24 mouse cellular contexts compared by ENCODE assay signal in the genomic region with DNA sequence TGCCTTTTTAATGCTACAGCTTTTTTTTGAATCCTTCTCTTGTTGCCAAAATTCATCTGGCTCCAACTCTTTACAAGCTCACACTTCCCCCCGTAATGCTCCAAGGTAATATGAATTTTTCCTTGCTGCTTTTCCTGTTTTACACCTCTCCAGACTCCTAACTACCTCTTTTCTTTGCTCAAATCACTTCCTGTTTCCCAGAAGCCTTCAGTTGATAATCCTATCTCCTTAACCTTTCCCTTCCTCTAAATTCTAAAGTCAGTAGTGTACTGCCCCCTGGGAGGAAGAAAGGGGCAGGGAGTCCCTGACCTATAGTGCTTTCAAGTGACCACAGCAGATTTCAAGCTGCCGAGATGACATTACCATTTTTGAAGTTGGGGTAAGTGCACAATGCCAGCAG. TPM values are rescaled to one million over a fixed set of nuclear protein-coding genes. Genes with fewer than 3 reads are reported as not detected.
A peak's percentile ranks its signal among the peaks of the same experiment; 100 is the strongest.
DNase-seq lines count a peak whose midpoint lies in the region; ATAC-seq and TF ChIP-seq lines count a peak whose summit lies in the region.
"Had no signal": no experiment of that assay in that cellular context is flagged by ENCODE, and none has a peak within 500 bp of the region (broad histone marks: within the 10 kb centered on the region; RNA-seq: fewer than 3 reads in every experiment).

No protein-coding gene starts in this region.

- no peak for TF ChIP-seq POLR2A in heart, adult 2 months (IDR thresholded peaks at IDR 0.05; ENCODE audit: insufficient read depth, low read depth, low read length)

- no peak for ATAC-seq in heart, embryonic 12.5 days (ENCODE audit: insufficient number of reproducible peaks, low FRiP score)
- no peak for ATAC-seq in limb, embryonic 13.5 days (ENCODE audit: low FRiP score, low read depth)
- no peak for ATAC-seq in stomach, postnatal 0 days (ENCODE audit: low FRiP score, low TSS enrichment)
- no peak for ATAC-seq in kidney, embryonic 16.5 days (ENCODE audit: low FRiP score, low TSS enrichment)
- ATAC-seq: forebrain, embryonic 15.5 days; intestine, embryonic 15.5 days had no signal

- H3K9me3 ChIP-seq in heart, embryonic 12.5 days (replicated peaks): no peaks in the 10 kb centered on the region
- H3K9me3 ChIP-seq in limb, embryonic 13.5 days: no peaks in the 10 kb centered on the region
- no peaks in the 10 kb centered on the region for H3K9me3 ChIP-seq in limb, embryonic 10.5 days (replicated peaks)
- H3K9me3 ChIP-seq in stomach, postnatal 0 days (ENCODE audit: control insufficient read depth, low read length): no peaks in the 10 kb centered on the region
- no peaks in the 10 kb centered on the region for H3K9me3 ChIP-seq in kidney, embryonic 16.5 days (ENCODE audit: low read length)
- H3K9me3 ChIP-seq: embryonic facial prominence, embryonic 13.5 days; forebrain, embryonic 15.5 days; hindbrain, embryonic 15.5 days; intestine, embryonic 15.5 days; lung, embryonic 15.5 days; midbrain, embryonic 12.5 days; neural tube, embryonic 12.5 days had no signal

- WGBS in heart, embryonic 12.5 days: 46% methylated on average over 2 of the region's 2 CpGs
- 20% methylated on average over 2 of the region's 2 CpGs for WGBS in heart, adult 2 months
- WGBS in limb, embryonic 13.5 days: 58% methylated on average over 2 of the region's 2 CpGs
- WGBS in limb, embryonic 10.5 days: 80% methylated on average over 2 of the region's 2 CpGs
- WGBS in stomach, postnatal 0 days: 59% methylated on average over 2 of the region's 2 CpGs
- 59% methylated on average over 2 of the region's 2 CpGs for WGBS in kidney, embryonic 16.5 days

- H3K79me2 ChIP-seq in heart, adult 2 months (replicated peaks; ENCODE audit: control insufficient read depth, insufficient read depth, low read length): no peaks in the 10 kb centered on the region

- DNase-seq in heart, adult 2 months: no peak
- no peak for DNase-seq in limb, embryonic 10.5 days (ENCODE audit: low spot score)
- DNase-seq in MEL-GATA-1-ER (ENCODE audit: extremely low read depth, low read depth): peak; percentile 47
- no peak for DNase-seq in stomach, postnatal 0 days (ENCODE audit: low spot score)
- DNase-seq: adrenal gland, postnatal 10 days; B cell, adult 2 months; cerebellum, adult 11-12 months; cerebellum, postnatal 14 days; heart, postnatal 4 days; kidney, postnatal 10 days; layer of hippocampus, postnatal 36 days; lung, postnatal 4 days; thymus, postnatal 36 days had no signal

- peaks cover 59% of the 10 kb centered on the region for H3K4me1 ChIP-seq in heart, embryonic 12.5 days (replicated peaks)
- H3K4me1 ChIP-seq in heart, adult 2 months (ENCODE audit: control insufficient read depth, insufficient read depth, low read length): peaks cover 12% of the 10 kb centered on the region
- H3K4me1 ChIP-seq in limb, embryonic 13.5 days: peaks cover 45% of the 10 kb centered on the region
- peaks cover 21% of the 10 kb centered on the region for H3K4me1 ChIP-seq in limb, embryonic 10.5 days
- no peaks in the 10 kb centered on the region for H3K4me1 ChIP-seq in stomach, postnatal 0 days (replicated peaks; ENCODE audit: control insufficient read depth, insufficient read depth)
- H3K4me1 ChIP-seq in kidney, embryonic 16.5 days (ENCODE audit: insufficient read depth, low read length): peaks cover 29% of the 10 kb centered on the region

- peak overlapping the region; percentile 44; the same call in 1 of the 2 replicates for H3K27ac ChIP-seq in heart, embryonic 12.5 days (ENCODE audit: poor library complexity, severe bottlenecking)
- no peak overlapping the region for H3K27ac ChIP-seq in heart, adult 2 months
- H3K27ac ChIP-seq in limb, embryonic 13.5 days: 0 out of 2 replicates have a peak overlapping the region, but pooled peaks have one; percentile 28
- no peak overlapping the region for H3K27ac ChIP-seq in limb, embryonic 10.5 days
- H3K27ac ChIP-seq in stomach, postnatal 0 days (replicated peaks): peak overlapping the region; percentile 49; the same call in 1 of the 2 replicates
- H3K27ac ChIP-seq in kidney, embryonic 16.5 days (ENCODE audit: low read length): no peak overlapping the region
- H3K27ac ChIP-seq: embryonic facial prominence, embryonic 13.5 days; forebrain, embryonic 15.5 days; hindbrain, embryonic 15.5 days; intestine, embryonic 15.5 days; layer of hippocampus, adult 2 months; lung, embryonic 15.5 days; midbrain, embryonic 12.5 days; neural tube, embryonic 12.5 days had no signal

- H3K36me3 ChIP-seq in heart, embryonic 12.5 days: peaks cover 19% of the 10 kb centered on the region
- no peaks in the 10 kb centered on the region; the same call in 1 of the 2 replicates for H3K36me3 ChIP-seq in heart, adult 2 months (ENCODE audit: control insufficient read depth, insufficient read depth, low read length)
- peaks cover 10% of the 10 kb centered on the region for H3K36me3 ChIP-seq in limb, embryonic 13.5 days
- peaks cover 23% of the 10 kb centered on the region for H3K36me3 ChIP-seq in limb, embryonic 10.5 days
- H3K36me3 ChIP-seq in stomach, postnatal 0 days (ENCODE audit: control insufficient read depth, insufficient read depth, low read length): no peaks in the 10 kb centered on the region
- peaks cover 3% of the 10 kb centered on the region; the same call in 1 of the 2 replicates for H3K36me3 ChIP-seq in kidney, embryonic 16.5 days (ENCODE audit: insufficient read depth, low read length)
- H3K36me3 ChIP-seq: forebrain, embryonic 15.5 days; hindbrain, embryonic 15.5 days; intestine, embryonic 15.5 days; lung, embryonic 15.5 days; midbrain, embryonic 12.5 days; neural tube, embryonic 12.5 days had no signal

- no peak overlapping the region for H3K4me3 ChIP-seq in heart, embryonic 12.5 days
- no peak overlapping the region for H3K4me3 ChIP-seq in heart, adult 2 months
- no peak overlapping the region for H3K4me3 ChIP-seq in limb, embryonic 13.5 days
- no peak overlapping the region for H3K4me3 ChIP-seq in limb, embryonic 10.5 days
- no peak overlapping the region for H3K4me3 ChIP-seq in stomach, postnatal 0 days (ENCODE audit: low read depth, low read length)
- H3K4me3 ChIP-seq in kidney, embryonic 16.5 days (ENCODE audit: low read length): no peak overlapping the region
- H3K4me3 ChIP-seq: embryonic facial prominence, embryonic 13.5 days; forebrain, embryonic 15.5 days; hindbrain, embryonic 15.5 days; intestine, embryonic 15.5 days; layer of hippocampus, adult 2 months; lung, embryonic 15.5 days; midbrain, embryonic 12.5 days; neural tube, embryonic 12.5 days had no signal

- H3K4me2 ChIP-seq in heart, embryonic 12.5 days: no peak overlapping the region
- peak overlapping the region; percentile 35 for H3K4me2 ChIP-seq in limb, embryonic 13.5 days (replicated peaks)
- H3K4me2 ChIP-seq in stomach, postnatal 0 days (replicated peaks; ENCODE audit: low read depth): no peak overlapping the region
- no peak overlapping the region for H3K4me2 ChIP-seq in kidney, embryonic 16.5 days (replicated peaks; ENCODE audit: low read depth, low read length)
- H3K4me2 ChIP-seq: embryonic facial prominence, embryonic 13.5 days; forebrain, embryonic 15.5 days; hindbrain, embryonic 15.5 days; intestine, embryonic 15.5 days; lung, embryonic 15.5 days; midbrain, embryonic 12.5 days; neural tube, embryonic 12.5 days had no signal

- no peak for TF ChIP-seq CTCF in heart, adult 2 months (IDR thresholded peaks at IDR 0.05)
- TF ChIP-seq CTCF in stomach, postnatal 0 days (IDR thresholded peaks at IDR 0.05; ENCODE audit: low read depth): 0 out of 2 replicates have a peak, but pooled peaks have one; percentile 12

- intact Hi-C loops in heart, adult 2 months (cut with DNase I): no loop called here

- H3K9ac ChIP-seq in heart, embryonic 12.5 days: no peak overlapping the region
- no peak overlapping the region for H3K9ac ChIP-seq in heart, adult 2 months (ENCODE audit: low read depth, low read length)
- H3K9ac ChIP-seq in limb, embryonic 13.5 days: no peak overlapping the region
- no peak overlapping the region for H3K9ac ChIP-seq in stomach, postnatal 0 days (ENCODE audit: low read length)
- H3K9ac ChIP-seq in kidney, embryonic 16.5 days (replicated peaks; ENCODE audit: low read length): no peak overlapping the region
- H3K9ac ChIP-seq: embryonic facial prominence, embryonic 13.5 days; forebrain, embryonic 15.5 days; hindbrain, embryonic 15.5 days; intestine, embryonic 15.5 days; lung, embryonic 15.5 days; midbrain, embryonic 12.5 days; neural tube, embryonic 12.5 days had no signal

- TF ChIP-seq EP300 in heart, adult 2 months (IDR thresholded peaks at IDR 0.05; ENCODE audit: insufficient read depth, low read depth, low read length): no peak
- TF ChIP-seq EP300 in stomach, postnatal 0 days (optimal IDR thresholded peaks at IDR 0.05): no peak

- H3K27me3 ChIP-seq in heart, embryonic 12.5 days (replicated peaks): no peaks in the 10 kb centered on the region
- H3K27me3 ChIP-seq in heart, adult 2 months (ENCODE audit: control insufficient read depth, insufficient read depth, low read length): no peaks in the 10 kb centered on the region
- H3K27me3 ChIP-seq in limb, embryonic 13.5 days: no peaks in the 10 kb centered on the region
- H3K27me3 ChIP-seq in limb, embryonic 10.5 days (ENCODE audit: low read depth, poor library complexity, severe bottlenecking): no peaks in the 10 kb centered on the region
- no peaks in the 10 kb centered on the region for H3K27me3 ChIP-seq in stomach, postnatal 0 days (ENCODE audit: control insufficient read depth, insufficient read depth, low read length)
- no peaks in the 10 kb centered on the region for H3K27me3 ChIP-seq in kidney, embryonic 16.5 days (ENCODE audit: insufficient read depth, low read length)
- H3K27me3 ChIP-seq: embryonic facial prominence, embryonic 13.5 days; forebrain, embryonic 15.5 days; hindbrain, embryonic 15.5 days; intestine, embryonic 15.5 days; lung, embryonic 15.5 days; midbrain, embryonic 12.5 days; neural tube, embryonic 12.5 days had no signal

RNA-seq across cellular contexts. Expression of a gene that starts 3.7 kb away (rescaled TPM):
- polyA plus RNA-seq in heart, embryonic 12.5 days (2016; fragmentation: Nextera tagmentation; extraction: Ambion mirVana): 690 and 731 TPM in 2 replicates
- 100 to 1,000 TPM; 212 to 248 TPM for total RNA-seq in heart, adult 2 months (2021)
- polyA plus RNA-seq in heart, adult 2 months (2012; rRNA removed): 95.0 and 98.5 TPM in 2 replicates
- polyA plus RNA-seq in limb, embryonic 13.5 days (2015; fragmentation: Nextera tagmentation; extraction: Ambion mirVana): 413 and 417 TPM in 2 replicates
- polyA plus RNA-seq in limb, embryonic 10.5 days (2016; fragmentation: Nextera tagmentation; extraction: Ambion mirVana): 353 and 424 TPM in 2 replicates
- 416 and 424 TPM in 2 replicates for polyA plus RNA-seq in stomach, postnatal 0 days (2015; fragmentation: Nextera tagmentation; extraction: Ambion mirVana)
- 317 and 325 TPM in 2 replicates for polyA plus RNA-seq in kidney, embryonic 16.5 days (2015; fragmentation: Nextera tagmentation; extraction: Ambion mirVana)

RNA-seq across cellular contexts. Expression of a gene that starts 3.8 kb away (rescaled TPM):
- polyA plus RNA-seq in heart, embryonic 12.5 days (2016; fragmentation: Nextera tagmentation; extraction: Ambion mirVana): 86.9 and 89.7 TPM in 2 replicates
- total RNA-seq in heart, adult 2 months (2021): 10 to 100 TPM; 31.1 to 33.3 TPM
- polyA plus RNA-seq in heart, adult 2 months (2012; rRNA removed): 14.0 and 24.2 TPM in 2 replicates
- polyA plus RNA-seq in limb, embryonic 13.5 days (2015; fragmentation: Nextera tagmentation; extraction: Ambion mirVana): 87.5 and 91.8 TPM in 2 replicates
- 107 and 125 TPM in 2 replicates for polyA plus RNA-seq in limb, embryonic 10.5 days (2016; fragmentation: Nextera tagmentation; extraction: Ambion mirVana)
- 49.8 and 52.1 TPM in 2 replicates for polyA plus RNA-seq in stomach, postnatal 0 days (2015; fragmentation: Nextera tagmentation; extraction: Ambion mirVana)
- polyA plus RNA-seq in kidney, embryonic 16.5 days (2015; fragmentation: Nextera tagmentation; extraction: Ambion mirVana): 80.7 and 86.8 TPM in 2 replicates

RNA-seq across cellular contexts. Expression of a gene that starts 26.7 kb away (rescaled TPM):
- polyA plus RNA-seq in heart, embryonic 12.5 days (2016; fragmentation: Nextera tagmentation; extraction: Ambion mirVana): 6.2 and 6.3 TPM in 2 replicates
- 1 to 10 TPM; 2.7 to 2.8 TPM for total RNA-seq in heart, adult 2 months (2021)
- polyA plus RNA-seq in heart, adult 2 months (2012; rRNA removed): 1.8 and 2.5 TPM in 2 replicates
- polyA plus RNA-seq in limb, embryonic 13.5 days (2015; fragmentation: Nextera tagmentation; extraction: Ambion mirVana): 11.1 and 11.4 TPM in 2 replicates
- 5.0 and 8.3 TPM in 2 replicates for polyA plus RNA-seq in limb, embryonic 10.5 days (2016; fragmentation: Nextera tagmentation; extraction: Ambion mirVana)
- 5.1 TPM in 2 replicates for polyA plus RNA-seq in stomach, postnatal 0 days (2015; fragmentation: Nextera tagmentation; extraction: Ambion mirVana)
- 8.5 and 9.3 TPM in 2 replicates for polyA plus RNA-seq in kidney, embryonic 16.5 days (2015; fragmentation: Nextera tagmentation; extraction: Ambion mirVana)

Comparison
In these comparisons a context has a peak if more than half of its experiments do, and no peak if none do; other contexts are left out.
1. H3K27ac ChIP-seq: peak in heart, embryonic 12.5 days (single experiment), limb, embryonic 13.5 days (single experiment) and stomach, postnatal 0 days (single experiment); none in heart, adult 2 months (single experiment), limb, embryonic 10.5 days (single experiment) and kidney, embryonic 16.5 days (single experiment).